Mouse (Mus musculus): Measurements from ENCODE around the gene Helt. TPM values are rescaled to one million over a fixed set of nuclear protein-coding genes. Genes with fewer than 3 reads are reported as not detected.

The Helt gene
- total RNA-seq (2023; ENCODE audit: inconsistent age): not detected in 4 replicates

DNA sequence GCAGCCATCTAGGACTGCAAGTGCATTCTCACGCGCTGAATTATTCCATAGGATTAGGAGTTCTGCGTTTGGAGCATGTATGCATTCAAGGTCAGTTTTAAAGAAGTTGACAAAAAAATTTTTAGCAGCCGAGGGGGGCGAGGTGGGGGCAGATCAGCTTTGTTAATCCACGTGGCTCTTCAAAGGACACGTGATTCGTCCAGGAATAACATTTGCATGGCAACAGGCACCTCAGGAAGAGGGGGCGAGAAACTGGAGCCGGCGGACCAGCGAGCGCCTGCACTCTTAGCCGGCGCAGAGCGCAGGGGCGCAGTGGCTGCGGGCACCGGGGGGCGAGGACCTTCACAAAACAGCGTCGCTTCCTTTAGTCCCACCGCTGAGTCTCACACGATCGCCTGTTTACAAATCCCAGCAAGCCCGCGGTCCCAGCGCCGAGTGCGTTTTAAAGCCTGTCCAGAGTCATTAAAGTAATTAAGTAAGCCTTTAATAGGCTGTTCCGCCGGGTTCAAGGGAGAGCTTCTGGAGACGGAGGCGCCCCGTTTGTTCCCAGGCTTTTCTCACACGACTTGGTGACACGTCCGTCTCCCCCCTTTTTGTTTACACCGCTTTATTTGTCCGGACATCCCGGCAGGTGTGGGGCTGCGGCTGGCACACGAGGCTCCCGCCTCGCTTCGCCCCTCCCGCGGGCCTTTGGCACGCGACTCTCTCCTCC lies at the start of gene Helt:
Helt (minus strand) TSS at position 491 of the 712 bp plus-strand sequence.

Other genes starting within 250 kb of the Helt start
- gene Cfap97, start 142.9 kb downstream of the Helt start, total RNA-seq (2023; ENCODE audit: inconsistent age): 22.1 to 29.0 TPM (median 26.7 TPM) in 4 replicates
- gene Snx25, start 142.5 kb downstream of the Helt start, total RNA-seq (2023; ENCODE audit: inconsistent age): 38.6 to 43.5 TPM (median 41.1 TPM) in 4 replicates
- gene Slc25a4, start 83.4 kb downstream of the Helt start, total RNA-seq (2023; ENCODE audit: inconsistent age): 59.6 to 68.9 TPM (median 65.3 TPM) in 4 replicates
- gene Acsl1, start 176.4 kb upstream of the Helt start, total RNA-seq (2023; ENCODE audit: inconsistent age): 26.5 to 30.2 TPM (median 27.1 TPM) in 4 replicates